Mouse (Mus musculus): ENCODE measurements around the gene Cdc14a. TPM values are rescaled to one million over a fixed set of nuclear protein-coding genes. Genes with fewer than 3 reads are reported as not detected.

Cdc14a gene
- polyA plus RNA-seq, 1 experiment = 2.7 TPM

Other genes starting within 250 kb of the Cdc14a start
- gene Gpr88, start 170.5 kb downstream of the Cdc14a start, polyA plus RNA-seq (2012; ENCODE audit: insufficient read depth, insufficient read length, missing spikeins) = 0.33 TPM in 1 of 2 replicates, not detected in the other
- gene Rtca, start 84.2 kb upstream of the Cdc14a start, polyA plus RNA-seq (2012; ENCODE audit: insufficient read depth, insufficient read length, missing spikeins) = 31.1 and 31.3 TPM in 2 replicates
- 127 and 150 TPM in 2 replicates for gene Dbt, start 89.0 kb upstream of the Cdc14a start, polyA plus RNA-seq (2012; ENCODE audit: insufficient read depth, insufficient read length, missing spikeins)
- 38.1 and 38.8 TPM in 2 replicates for gene Lrrc39, start 138.9 kb upstream of the Cdc14a start, polyA plus RNA-seq (2012; ENCODE audit: insufficient read depth, insufficient read length, missing spikeins)
- gene Sass6, start 170.9 kb upstream of the Cdc14a start, polyA plus RNA-seq (2012; ENCODE audit: insufficient read depth, insufficient read length, missing spikeins) = 0.87 and 1.6 TPM in 2 replicates
- gene Trmt13, start 190.6 kb upstream of the Cdc14a start, polyA plus RNA-seq (2012; ENCODE audit: insufficient read depth, insufficient read length, missing spikeins) = 6.0 and 7.5 TPM in 2 replicates
- gene Mfsd14a, start 238.6 kb upstream of the Cdc14a start, polyA plus RNA-seq (2012; ENCODE audit: insufficient read depth, insufficient read length, missing spikeins) = 20.5 and 29.8 TPM in 2 replicates